Mouse (Mus musculus) cerebellum, adult 2 months (tissue): ENCODE data around the gene Gm17651.

Experiments used
- CTCF ChIP-seq: fragments of 200-500 bp; IDR thresholded peaks from 2 replicates; pipeline ENCODE4 v1.5.1; 2011; ENCODE audit warnings: low read depth, mild to moderate bottlenecking, control low read depth, low read length, moderate library complexity, borderline replicate concordance; ENCODE audit not compliant: insufficient read depth
- POLR2A ChIP-seq: fragments of 200-500 bp; IDR thresholded peaks from 2 replicates; pipeline ENCODE4 v1.6.1; 2011; ENCODE audit warnings: low read length, control low read depth, borderline replicate concordance; ENCODE audit not compliant: insufficient read depth

DNA sequence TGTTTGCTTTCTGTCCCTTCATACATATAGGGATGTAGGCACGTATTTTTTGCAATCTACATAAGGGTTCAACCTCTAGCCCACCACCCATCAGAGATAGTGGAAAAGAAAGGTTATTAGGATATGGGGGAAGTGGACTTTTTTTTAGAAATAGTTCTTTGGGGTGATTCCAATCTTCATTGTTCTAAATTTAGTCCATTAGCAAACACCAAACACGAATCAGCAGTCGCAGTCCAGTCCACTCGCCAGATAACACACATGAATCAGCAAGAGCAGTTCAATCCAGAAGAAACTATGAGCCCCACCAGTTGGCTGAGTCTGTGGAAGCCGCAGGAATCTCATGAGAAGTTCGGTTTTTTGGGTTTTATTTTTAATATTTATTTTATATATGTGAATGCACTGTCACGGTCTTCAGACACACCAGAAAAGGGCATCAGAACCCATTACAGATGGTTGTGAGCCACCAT, at the start of gene Gm17651:
- no peak for TF ChIP-seq POLR2A
- TF ChIP-seq CTCF: no peak
